ENCODE assay signal across 9 mouse cellular contexts in the genomic region with DNA sequence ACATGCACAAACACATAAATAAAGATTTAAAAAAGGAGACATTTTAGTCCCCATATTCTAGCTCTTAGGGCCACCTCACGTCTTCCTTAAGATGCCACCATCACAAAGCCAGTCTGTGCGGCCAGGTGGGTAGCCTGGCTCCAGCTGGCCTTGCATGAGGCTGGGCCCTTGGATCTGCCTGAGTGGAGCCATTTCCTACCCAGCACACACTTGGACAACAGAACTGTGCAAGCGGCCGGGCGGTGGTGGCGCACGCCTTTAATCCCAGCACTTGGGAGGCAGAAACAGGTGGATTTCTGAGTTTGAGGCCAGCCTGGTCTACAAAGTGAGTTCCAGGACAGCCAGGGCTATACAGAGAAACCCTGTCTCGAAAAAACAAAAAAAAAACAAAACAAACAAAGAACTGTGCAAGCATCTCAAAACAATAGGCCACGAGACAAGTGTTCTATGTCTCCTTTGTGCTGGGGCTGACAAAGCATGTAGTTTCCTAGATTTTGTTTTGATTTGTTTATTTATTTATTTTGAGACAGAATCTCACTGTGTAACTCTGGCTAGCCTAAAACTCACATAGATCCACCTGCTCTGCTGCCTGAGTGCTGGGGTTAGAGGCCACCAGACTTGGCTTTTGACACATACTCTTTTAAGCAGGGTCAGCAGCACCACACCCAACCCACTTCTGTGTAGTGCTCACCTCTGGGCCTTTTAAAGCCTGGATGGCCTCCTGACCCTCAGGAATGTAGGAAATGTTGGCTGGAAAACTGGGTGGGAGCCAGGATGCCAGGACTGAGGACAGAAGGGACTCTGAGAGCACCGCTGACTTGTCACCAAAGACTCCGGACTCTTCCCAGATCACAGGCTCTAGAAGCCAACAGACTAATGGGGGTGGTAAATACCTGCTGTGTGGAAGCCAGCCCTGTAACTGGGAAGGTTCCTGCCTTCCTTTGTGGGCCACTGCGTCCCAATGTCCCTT.
DNase-seq lines count a peak whose midpoint lies in the region; ATAC-seq and TF ChIP-seq lines count a peak whose summit lies in the region.
"Had no signal": no experiment of that assay in that cellular context is flagged by ENCODE, and none has a peak within 500 bp of the region (broad histone marks: within the 10 kb centered on the region; RNA-seq: fewer than 3 reads in every experiment).

No protein-coding gene starts in this region.

- peak overlapping the region; percentile 76 for H3K27ac ChIP-seq in liver, embryonic 12.5 days
- H3K27ac ChIP-seq in liver, embryonic 11.5 days (ENCODE audit: low read depth, low read length): no peak overlapping the region
- peak overlapping the region; percentile 38 for H3K27ac ChIP-seq in liver, embryonic 14.5 days
- H3K27ac ChIP-seq in midbrain, embryonic 15.5 days: no peak overlapping the region
- H3K27ac ChIP-seq: embryonic facial prominence, embryonic 15.5 days had no signal

- peaks cover 77% of the 10 kb centered on the region for H3K4me1 ChIP-seq in liver, embryonic 12.5 days
- H3K4me1 ChIP-seq in liver, embryonic 11.5 days (replicated peaks; ENCODE audit: control insufficient read depth, insufficient read depth, low read length): peaks cover 31% of the 10 kb centered on the region
- peaks cover 24 to 36% of the 10 kb centered on the region in 2 experiments for H3K4me1 ChIP-seq in liver, embryonic 14.5 days (replicated peaks; ENCODE audit: control insufficient read depth in 2 of 2, insufficient read depth in 2 of 2, low read length in 1 of 2)
- H3K4me1 ChIP-seq in midbrain, embryonic 15.5 days: 0 out of 2 replicates have a peak, but pooled peaks cover 5% of the 10 kb centered on the region

- no peak overlapping the region for H3K4me2 ChIP-seq in liver, embryonic 12.5 days
- no peak overlapping the region for H3K4me2 ChIP-seq in liver, embryonic 11.5 days
- H3K4me2 ChIP-seq in liver, embryonic 14.5 days (ENCODE audit: low read depth): no peak overlapping the region
- H3K4me2 ChIP-seq in midbrain, embryonic 15.5 days: no peak overlapping the region
- H3K4me2 ChIP-seq: embryonic facial prominence, embryonic 15.5 days had no signal

- peak overlapping the region; percentile 22 for H3K9ac ChIP-seq in liver, embryonic 12.5 days
- H3K9ac ChIP-seq in liver, embryonic 11.5 days (ENCODE audit: low read depth, low read length): no peak overlapping the region
- no peak overlapping the region for H3K9ac ChIP-seq in liver, embryonic 14.5 days (replicated peaks)
- H3K9ac ChIP-seq in midbrain, embryonic 15.5 days: no peak overlapping the region
- H3K9ac ChIP-seq: embryonic facial prominence, embryonic 15.5 days had no signal

- no peak for TF ChIP-seq CTCF in liver, embryonic 14.5 days (IDR thresholded peaks at IDR 0.05; ENCODE audit: low read depth)

- no peak for ATAC-seq in liver, embryonic 12.5 days
- no peak for ATAC-seq in liver, embryonic 11.5 days (replicated peaks; ENCODE audit: low FRiP score)
- no peak for ATAC-seq in liver, embryonic 14.5 days (ENCODE audit: insufficient read depth)
- ATAC-seq in midbrain, embryonic 15.5 days (replicated peaks): no peak

- DNase-seq in cerebellum, adult 11-12 months: peak; percentile 76
- no peak for DNase-seq in cerebellum, postnatal 4 days (ENCODE audit: low spot score in 2 of 2)
- DNase-seq in liver, embryonic 11.5 days (ENCODE audit: low spot score): no peak
- DNase-seq in liver, embryonic 14.5 days (ENCODE audit: low read depth in 3 of 3, low spot score in 3 of 3): no peak
- no peak for DNase-seq in frontal cortex, postnatal 10 days (ENCODE audit: low spot score in 2 of 2)
- DNase-seq in embryo, embryonic 10 days (ENCODE audit: low spot score): no peak

- no peak overlapping the region for H3K4me3 ChIP-seq in liver, embryonic 12.5 days
- no peak overlapping the region for H3K4me3 ChIP-seq in liver, embryonic 11.5 days (ENCODE audit: low read depth, low read length)
- no peak overlapping the region for H3K4me3 ChIP-seq in liver, embryonic 14.5 days (ENCODE audit: insufficient read depth in 1 of 2, low read depth in 2 of 2, low read length in 2 of 2)
- H3K4me3 ChIP-seq in midbrain, embryonic 15.5 days: no peak overlapping the region
- H3K4me3 ChIP-seq: embryonic facial prominence, embryonic 15.5 days had no signal

- H3K27me3 ChIP-seq in liver, embryonic 12.5 days (replicated peaks): no peaks in the 10 kb centered on the region
- H3K27me3 ChIP-seq in liver, embryonic 11.5 days (replicated peaks; ENCODE audit: control insufficient read depth, insufficient read depth, low read length): no peaks in the 10 kb centered on the region
- no peaks in the 10 kb centered on the region for H3K27me3 ChIP-seq in liver, embryonic 14.5 days (ENCODE audit: control insufficient read depth, insufficient read depth, low read length)
- no peaks in the 10 kb centered on the region for H3K27me3 ChIP-seq in midbrain, embryonic 15.5 days (replicated peaks)
- H3K27me3 ChIP-seq: embryonic facial prominence, embryonic 15.5 days had no signal

- WGBS in liver, embryonic 12.5 days (ENCODE audit: insufficient replicate concordance): 91% methylated on average over 12 of the region's 12 CpGs
- WGBS in liver, embryonic 11.5 days: 93% methylated on average over 12 of the region's 12 CpGs
- 91% methylated on average over 12 of the region's 12 CpGs for WGBS in liver, embryonic 14.5 days (ENCODE audit: insufficient replicate concordance)
- WGBS in midbrain, embryonic 15.5 days: 87% methylated on average over 12 of the region's 12 CpGs

- peaks cover 65% of the 10 kb centered on the region for H3K36me3 ChIP-seq in liver, embryonic 12.5 days
- no peaks in the 10 kb centered on the region for H3K36me3 ChIP-seq in liver, embryonic 11.5 days (ENCODE audit: control insufficient read depth, insufficient read depth, low read length)
- H3K36me3 ChIP-seq in liver, embryonic 14.5 days (replicated peaks; ENCODE audit: control insufficient read depth, insufficient read depth, low read depth): peaks cover 5% of the 10 kb centered on the region
- no peaks in the 10 kb centered on the region for H3K36me3 ChIP-seq in midbrain, embryonic 15.5 days (replicated peaks)
- H3K36me3 ChIP-seq: embryonic facial prominence, embryonic 15.5 days had no signal

- H3K9me3 ChIP-seq in liver, embryonic 12.5 days (replicated peaks): no peaks in the 10 kb centered on the region
- H3K9me3 ChIP-seq in liver, embryonic 11.5 days (ENCODE audit: control insufficient read depth, low read length): no peaks in the 10 kb centered on the region
- no peaks in the 10 kb centered on the region for H3K9me3 ChIP-seq in liver, embryonic 14.5 days (ENCODE audit: control insufficient read depth, low read length)
- no peaks in the 10 kb centered on the region for H3K9me3 ChIP-seq in midbrain, embryonic 15.5 days
- H3K9me3 ChIP-seq: embryonic facial prominence, embryonic 15.5 days had no signal

- no peak for TF ChIP-seq EP300 in liver, embryonic 14.5 days (IDR thresholded peaks at IDR 0.05; ENCODE audit: low read depth)

Comparison
In these comparisons a context has a peak if more than half of its experiments do, and no peak if none do; other contexts are left out.
1. H3K27ac ChIP-seq: peak in liver, embryonic 12.5 days (single experiment) and liver, embryonic 14.5 days (single experiment); none in liver, embryonic 11.5 days (single experiment) and midbrain, embryonic 15.5 days (single experiment).